Mouse (Mus musculus) hindbrain, embryonic 14.5 days (tissue): ENCODE results near the gene Lbx1. TPM values are rescaled to one million over a fixed set of nuclear protein-coding genes. Genes with fewer than 3 reads are reported as not detected.

Experiments
- ATAC-seq: fragments of 200-750 bp; cut with Nextera tagmentation; 2 replicates; pipeline ENCODE4 v1.8.0; 2017; ENCODE audit warnings: moderate number of reproducible peaks, mild to moderate bottlenecking, moderate TSS enrichment, moderate library complexity; ENCODE audit not compliant: low FRiP score
- DNase-seq: peaks from one replicate; pipeline ENCODE4 v3.0.0-alpha.2; 2015; ENCODE audit warnings: low spot score
- H3K27ac ChIP-seq: fragments of 300-500 bp; sonication (generic); 2 replicates; pipeline ENCODE4 v1.5.1; 2014; ENCODE audit warnings: mild to moderate bottlenecking, moderate library complexity
- H3K27me3 ChIP-seq: fragments of 300-500 bp; sonication (generic); 2 replicates; pipeline ENCODE4 v1.6.1; 2014; ENCODE audit warnings: mild to moderate bottlenecking, low read length, mixed read lengths; ENCODE audit not compliant: control insufficient read depth, insufficient read depth
- H3K36me3 ChIP-seq: fragments of 300-500 bp; sonication (generic); replicated peaks from 2 replicates; pipeline ENCODE4 v1.6.1; 2014; ENCODE audit not compliant: control insufficient read depth, insufficient read depth
- H3K4me1 ChIP-seq: fragments of 300-500 bp; sonication (generic); replicated peaks from 2 replicates; pipeline ENCODE4 v1.6.1; 2014; ENCODE audit warnings: antibody characterized with exemption, low read length, mixed read lengths; ENCODE audit not compliant: control insufficient read depth, insufficient read depth
- H3K4me2 ChIP-seq: fragments of 300-500 bp; sonication (generic); replicated peaks from 2 replicates; pipeline ENCODE4 v1.6.1; 2014; ENCODE audit warnings: mild to moderate bottlenecking, moderate library complexity
- H3K4me3 ChIP-seq: fragments of 300-500 bp; sonication (generic); replicated peaks from 2 replicates; pipeline ENCODE4 v1.5.1; 2014; ENCODE audit warnings: mild to moderate bottlenecking, low read length
- H3K9ac ChIP-seq: fragments of 300-500 bp; sonication (generic); 2 replicates; pipeline ENCODE4 v1.6.1; 2014
- H3K9me3 ChIP-seq: fragments of 300-500 bp; sonication (generic); 2 replicates; pipeline ENCODE4 v1.6.1; 2016; ENCODE audit warnings: low read length; ENCODE audit not compliant: control insufficient read depth
- WGBS: fragments of 180-500 bp; shearing (Covaris S2); extraction: QIAGEN DNeasy Blood & Tissue Kit; methylation state at CpG from one replicate; pipeline ENCODE4 v1.1.7; 2014; 5-methylcytosine and 5-hydroxymethylcytosine counted together
- polyA plus RNA-seq: library from polyadenylated mRNA; unstranded; fragments of >200 nt; fragmentation: Nextera tagmentation; extraction: Ambion mirVana; gene quantifications from 2 replicates; pipeline ENCODE4 v1.2.1, GENCODE M21; 2014

Lbx1 gene
- 18.5 and 20.4 TPM in 2 replicates for polyA plus RNA-seq

- peak within 1 kb of the TSS; percentile 78 for H3K9ac ChIP-seq
- H3K27me3 ChIP-seq, result peaks cover 75% of the 10 kb centered on the region
- ATAC-seq, result peak; percentile 74
- no peak for DNase-seq
- WGBS, result under 1% methylated on average over 30 of the region's 30 CpGs
- H3K36me3 ChIP-seq, result no peaks in the 10 kb centered on the region
- H3K9me3 ChIP-seq, result no peaks in the 10 kb centered on the region
- H3K4me3 ChIP-seq, result peak within 1 kb of the TSS; percentile 46
- peak within 1 kb of the TSS; percentile 96 for H3K27ac ChIP-seq
- 0 out of 2 replicates have a peak, but pooled peaks cover 6% of the 10 kb centered on the region for H3K4me1 ChIP-seq
- H3K4me2 ChIP-seq, result peak within 1 kb of the TSS; percentile 54
These were observed at the start of gene Lbx1 for GRCm38 (mm10) chr19:45235766-45236362. Gene Lbx1, minus strand, starts transcription at chr19:45235812.

DNA sequence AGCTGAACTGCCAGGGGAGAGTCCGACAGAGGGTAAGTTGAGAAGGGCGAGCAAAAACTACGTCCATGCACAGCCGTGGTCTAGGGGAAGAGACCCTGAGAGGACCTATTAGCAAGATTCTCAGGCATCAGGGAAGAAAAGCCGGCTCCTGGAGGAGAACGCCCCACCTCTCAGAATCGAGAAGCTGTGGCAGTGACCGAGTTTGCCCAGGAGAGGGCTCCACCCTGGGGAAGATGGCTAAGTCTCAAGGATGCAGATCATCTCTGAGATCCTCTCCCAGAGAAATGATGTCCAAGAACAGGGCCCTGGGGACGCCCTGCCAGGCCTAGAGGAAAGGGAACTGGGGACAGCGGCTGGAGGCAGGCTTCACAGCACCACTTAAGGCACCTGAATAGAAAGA lies 47.7 kb upstream of the Lbx1 start:
- Histone ChIP-seq H3K9me3 (no peaks in the 10 kb centered on the region), H3K4me2 (no peak overlapping the region), H3K4me3 (no peak overlapping the region), H3K4me1 (no peaks in the 10 kb centered on the region; the same call in none of the 2 replicates), H3K27me3 (no peaks in the 10 kb centered on the region; the same call in 1 of the 2 replicates), H3K27ac (no peak overlapping the region), H3K36me3 (no peaks in the 10 kb centered on the region), H3K9ac (no peak overlapping the region)
- WGBS, result 5% methylated on average over 10 of the region's 10 CpGs
- ATAC-seq (no peak), DNase-seq (peak; percentile 73)

- 69% methylated on average over 4 of the region's 4 CpGs for WGBS
- no peak overlapping the region for H3K27ac ChIP-seq
- no peaks in the 10 kb centered on the region for H3K9me3 ChIP-seq
- DNase-seq, result no peak
- H3K4me2 ChIP-seq, result no peak overlapping the region
- no peak overlapping the region for H3K9ac ChIP-seq
- H3K4me3 ChIP-seq, result no peak overlapping the region
- no peak for ATAC-seq
- peaks cover 5% of the 10 kb centered on the region; the same call in 1 of the 2 replicates for H3K4me1 ChIP-seq
- H3K27me3 ChIP-seq, result no peaks in the 10 kb centered on the region
- no peaks in the 10 kb centered on the region for H3K36me3 ChIP-seq
These were observed 40.6 kb upstream of the Lbx1 start for GRCm38 (mm10) chr19:45276196-45276595.

- Histone ChIP-seq H3K4me1 (peaks cover 5% of the 10 kb centered on the region; the same call in 1 of the 2 replicates), H3K27ac (no peak overlapping the region), H3K4me3 (no peak overlapping the region), H3K4me2 (no peak overlapping the region), H3K9ac (no peak overlapping the region), H3K27me3 (no peaks in the 10 kb centered on the region), H3K9me3 (no peaks in the 10 kb centered on the region), H3K36me3 (no peaks in the 10 kb centered on the region)
- 35% methylated on average over 10 of the region's 10 CpGs for WGBS
- ATAC-seq (no peak), DNase-seq (no peak)
These were observed 36.4 kb upstream of the Lbx1 start for GRCm38 (mm10) chr19:45271986-45272385.

DNA sequence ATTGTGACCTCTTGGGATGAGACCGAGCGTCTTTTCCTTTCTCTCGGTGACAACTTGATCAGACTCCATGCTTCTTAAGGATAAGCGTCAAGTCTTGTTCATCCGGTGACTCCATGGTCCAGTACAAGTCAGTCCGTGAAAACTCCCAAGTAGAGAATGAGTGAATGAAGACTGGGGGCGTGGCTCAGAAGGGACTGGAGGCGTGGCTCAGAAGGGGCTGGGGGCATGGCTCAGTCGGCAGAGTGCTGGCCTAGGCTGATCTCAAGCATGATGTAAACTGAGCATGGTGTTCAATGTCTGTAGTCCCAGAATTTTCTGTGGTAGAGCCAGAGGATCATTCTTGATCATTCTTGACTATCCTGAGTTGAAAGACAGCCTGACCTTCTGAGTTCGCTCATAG lies 27.4 kb upstream of the Lbx1 start:
- ATAC-seq, result no peak
- no peak overlapping the region for H3K9ac ChIP-seq
- H3K4me1 ChIP-seq, result no peaks in the 10 kb centered on the region
- H3K4me2 ChIP-seq, result no peak overlapping the region
- no peaks in the 10 kb centered on the region for H3K36me3 ChIP-seq
- H3K27ac ChIP-seq, result no peak overlapping the region
- 69% methylated on average over 10 of the region's 10 CpGs for WGBS
- no peak for DNase-seq
- no peak overlapping the region for H3K4me3 ChIP-seq
- no peaks in the 10 kb centered on the region for H3K27me3 ChIP-seq
- no peaks in the 10 kb centered on the region for H3K9me3 ChIP-seq

GRCm38 (mm10) chr19:45257414-45258326 lies 22.1 kb upstream of the Lbx1 start:
- Histone ChIP-seq H3K27me3 (peaks cover 8% of the 10 kb centered on the region; the same call in 1 of the 2 replicates), H3K4me2 (no peak overlapping the region), H3K36me3 (no peaks in the 10 kb centered on the region), H3K4me1 (no peaks in the 10 kb centered on the region), H3K9me3 (no peaks in the 10 kb centered on the region), H3K27ac (no peak overlapping the region), H3K4me3 (no peak overlapping the region), H3K9ac (no peak overlapping the region)
- 58% methylated on average over 15 of the region's 15 CpGs for WGBS
- ATAC-seq, result no peak
- DNase-seq, result no peak

DNA sequence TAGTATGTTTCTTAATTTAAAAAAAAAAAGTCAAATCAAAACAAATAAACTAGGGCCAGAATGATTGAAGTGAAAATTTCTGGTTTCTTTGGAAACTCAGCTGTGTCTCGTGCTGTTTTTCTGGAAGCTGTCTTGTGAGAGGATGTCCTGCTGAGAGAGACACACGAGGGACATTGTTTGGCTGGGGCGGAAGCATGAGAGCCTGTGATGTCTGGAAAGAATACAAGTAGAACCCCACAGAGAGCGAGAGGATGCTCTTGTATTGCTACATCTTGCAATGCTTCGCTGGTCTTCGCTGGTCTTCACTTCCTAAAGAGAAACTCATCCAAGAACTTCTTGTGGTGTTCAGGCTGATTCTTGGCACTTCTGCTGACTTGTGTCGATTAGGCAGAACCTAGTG lies 19.2 kb upstream of the Lbx1 start:
- Histone ChIP-seq H3K4me2 (no peak overlapping the region), H3K27me3 (peaks cover 31% of the 10 kb centered on the region), H3K9me3 (no peaks in the 10 kb centered on the region), H3K4me1 (no peaks in the 10 kb centered on the region), H3K9ac (no peak overlapping the region), H3K36me3 (no peaks in the 10 kb centered on the region), H3K4me3 (no peak overlapping the region), H3K27ac (no peak overlapping the region)
- DNase-seq (no peak), ATAC-seq (no peak)
- WGBS, result 56% methylated on average over 7 of the region's 7 CpGs

- DNase-seq (no peak), ATAC-seq (no peak)
- H3K9ac ChIP-seq, result no peak overlapping the region
- 65% methylated on average over 3 of the region's 3 CpGs for WGBS
- H3K9me3 ChIP-seq, result no peaks in the 10 kb centered on the region
- H3K27me3 ChIP-seq, result peaks cover 31% of the 10 kb centered on the region
- H3K4me2 ChIP-seq, result no peak overlapping the region
- H3K27ac ChIP-seq, result no peak overlapping the region
- H3K4me3 ChIP-seq, result no peak overlapping the region
- H3K36me3 ChIP-seq, result no peaks in the 10 kb centered on the region
- H3K4me1 ChIP-seq, result no peaks in the 10 kb centered on the region
These were observed 16.8 kb upstream of the Lbx1 start for GRCm38 (mm10) chr19:45252436-45252835.

- Histone ChIP-seq H3K27me3 (peaks cover 50% of the 10 kb centered on the region), H3K27ac (no peak overlapping the region), H3K36me3 (no peaks in the 10 kb centered on the region), H3K4me1 (no peaks in the 10 kb centered on the region), H3K9me3 (no peaks in the 10 kb centered on the region), H3K4me3 (no peak overlapping the region), H3K4me2 (no peak overlapping the region), H3K9ac (no peak overlapping the region)
- ATAC-seq, result no peak
- 68% methylated on average over 19 of the region's 19 CpGs for WGBS
- DNase-seq, result no peak
These were observed 13.1 kb upstream of the Lbx1 start for GRCm38 (mm10) chr19:45248691-45249090.
